Comparison of ENCODE assay signal across 8 mouse cellular contexts in genomic region chr3:87859813-87860212, GRCm38 (mm10). TPM values are rescaled to one million over a fixed set of nuclear protein-coding genes. Genes with fewer than 3 reads are reported as not detected.
A peak's percentile ranks its signal among the peaks of the same experiment; 100 is the strongest.
DNase-seq lines count a peak whose midpoint lies in the region; ATAC-seq and TF ChIP-seq lines count a peak whose summit lies in the region.
"Had no signal": no experiment of that assay in that cellular context is flagged by ENCODE, and none has a peak within 500 bp of the region (broad histone marks: within the 10 kb centered on the region; RNA-seq: fewer than 3 reads in every experiment).

No protein-coding gene starts in this region.

- peak; percentile 56 for ATAC-seq in embryonic facial prominence, embryonic 13.5 days (ENCODE audit: insufficient number of reproducible peaks, insufficient read depth, low FRiP score, low TSS enrichment, low read depth)
- peak; percentile 73 for ATAC-seq in lung, embryonic 16.5 days (ENCODE audit: low read depth)

- in situ Hi-C loops in ES-E14 (cut with MboI; ENCODE audit: low sequenced_read_pairs in 2 of 2, unreplicated experiment in 2 of 2) = no loop called here

- H3K4me1 ChIP-seq in ES-E14 (ENCODE audit: control insufficient read depth in 2 of 2, insufficient read depth in 2 of 2, low read length in 2 of 2, poor library complexity in 1 of 2) = peaks cover 0 to 3% of the 10 kb centered on the region in 2 experiments; a peak in 1 of 4 replicates
- H3K4me1 ChIP-seq in embryonic facial prominence, embryonic 13.5 days = peaks cover 12% of the 10 kb centered on the region; the same call in 1 of the 2 replicates
- peaks cover 7% of the 10 kb centered on the region; the same call in 1 of the 2 replicates for H3K4me1 ChIP-seq in lung, embryonic 16.5 days (replicated peaks; ENCODE audit: control insufficient read depth, insufficient read depth, low read length)

- intact Hi-C loops in heart, postnatal 10 days (cut with DNase I) = loop anchor here (2.0 kb wide), 2 partner anchors 63 to 89 kb away; partner anchors contain the start of gene Insrr

- 29% methylated on average over 3 of the region's 3 CpGs for WGBS in embryonic facial prominence, embryonic 13.5 days
- WGBS in lung, embryonic 16.5 days = 33% methylated on average over 3 of the region's 3 CpGs

- no peak overlapping the region for H3K27ac ChIP-seq in ES-E14 (ENCODE audit: insufficient read depth, low read depth, low read length, poor library complexity, severe bottlenecking)
- H3K27ac ChIP-seq in embryonic facial prominence, embryonic 13.5 days = no peak overlapping the region
- H3K27ac ChIP-seq in lung, embryonic 16.5 days (ENCODE audit: low read length) = no peak overlapping the region
- H3K27ac ChIP-seq: macrophage had no signal

- no peak overlapping the region for H3K9ac ChIP-seq in ES-E14 (ENCODE audit: insufficient read depth, low read depth, low read length, poor library complexity, severe bottlenecking)
- no peak overlapping the region for H3K9ac ChIP-seq in embryonic facial prominence, embryonic 13.5 days
- no peak overlapping the region for H3K9ac ChIP-seq in lung, embryonic 16.5 days (ENCODE audit: low read length)

- peaks cover 32% of the 10 kb centered on the region for H3K36me3 ChIP-seq in ES-E14 (ENCODE audit: control insufficient read depth, insufficient read depth, low read length, poor library complexity, severe bottlenecking)
- H3K36me3 ChIP-seq in embryonic facial prominence, embryonic 13.5 days = peaks cover 79% of the 10 kb centered on the region
- peaks cover 36% of the 10 kb centered on the region for H3K36me3 ChIP-seq in lung, embryonic 16.5 days (ENCODE audit: control insufficient read depth, insufficient read depth, low read length)

- no peaks in the 10 kb centered on the region for H3K9me3 ChIP-seq in ES-E14 (ENCODE audit: control insufficient read depth, insufficient read depth, low read depth, low read length)
- H3K9me3 ChIP-seq in embryonic facial prominence, embryonic 13.5 days = no peaks in the 10 kb centered on the region
- no peaks in the 10 kb centered on the region for H3K9me3 ChIP-seq in lung, embryonic 16.5 days (ENCODE audit: control insufficient read depth, low read length)

- no peak overlapping the region for H3K4me3 ChIP-seq in ES-E14 (ENCODE audit: insufficient read depth in 1 of 2, low read depth in 1 of 2, low read length in 2 of 2, poor library complexity in 1 of 2, severe bottlenecking in 1 of 2)
- no peak overlapping the region for H3K4me3 ChIP-seq in embryonic facial prominence, embryonic 13.5 days
- H3K4me3 ChIP-seq in lung, embryonic 16.5 days (ENCODE audit: low read length) = no peak overlapping the region

- H3K27me3 ChIP-seq in embryonic facial prominence, embryonic 13.5 days = no peaks in the 10 kb centered on the region
- H3K27me3 ChIP-seq in lung, embryonic 16.5 days (ENCODE audit: control insufficient read depth, insufficient read depth, low read depth, low read length) = no peaks in the 10 kb centered on the region

- no peak overlapping the region for H3K4me2 ChIP-seq in embryonic facial prominence, embryonic 13.5 days
- H3K4me2 ChIP-seq in lung, embryonic 16.5 days (ENCODE audit: low read depth, low read length) = no peak overlapping the region

- peak; percentile 63 for DNase-seq in ES-E14 (ENCODE audit: low read depth, low spot score)
- peak; percentile 76 for DNase-seq in adrenal gland, postnatal 10 days
- peak; percentile 74 to 79 for DNase-seq in heart, postnatal 10 days
- peak; percentile 77 for DNase-seq in layer of hippocampus, adult 11-12 months (ENCODE audit: low spot score)
- peak; percentile 54 for DNase-seq in retina, postnatal 7 days (ENCODE audit: low read depth, low spot score)

TF ChIP-seq in ES-E14, 5 proteins besides CTCF, POLR2A, EP300 and RAD21:
- no peak for TF ChIP-seq HCFC1 (IDR thresholded peaks at IDR 0.05; ENCODE audit: borderline replicate concordance, insufficient read depth, low read length)
- TF ChIP-seq ZC3H11A (IDR thresholded peaks at IDR 0.05; ENCODE audit: borderline replicate concordance, low read depth, low read length) = no peak
- no peak for TF ChIP-seq MAFK (IDR thresholded peaks at IDR 0.05; ENCODE audit: insufficient read depth, low read depth, low read length)
- no peak for TF ChIP-seq ZNF384 (IDR thresholded peaks at IDR 0.05; ENCODE audit: low read depth, low read length)
- TF ChIP-seq CHD2 (IDR thresholded peaks at IDR 0.05; ENCODE audit: low read depth, low read length) = no peak
TF ChIP-seq in ES-E14: peak in this region for 0.

RNA-seq across cellular contexts. Expression of gene Sh2d2a, which starts 13.3 kb away (rescaled TPM):
- 0.05 and 0.22 TPM in 2 replicates for total RNA-seq in ES-E14 (2012; rRNA removed)
- total RNA-seq in adrenal gland, postnatal 10 days (2021) = 1 to 10 TPM in 1 of 2 experiments, under 1 TPM in 1; 0.61 to 1.1 TPM
- not detected in 2 replicates for polyA plus RNA-seq in embryonic facial prominence, embryonic 13.5 days (2015; fragmentation: Nextera tagmentation; extraction: Ambion mirVana)
- total RNA-seq in heart, postnatal 10 days (2021) = under 1 TPM; 0.10 to 0.31 TPM
- polyA plus RNA-seq in lung, embryonic 16.5 days (2015; fragmentation: Nextera tagmentation; extraction: Ambion mirVana) = 0.36 and 2.0 TPM in 2 replicates
- polyA plus RNA-seq: macrophage had no signal

RNA-seq across cellular contexts. Expression of gene Prcc, which starts 25.6 kb away (rescaled TPM):
- 40.2 and 53.8 TPM in 2 replicates for total RNA-seq in ES-E14 (2012; rRNA removed)
- total RNA-seq in adrenal gland, postnatal 10 days (2021) = 10 to 100 TPM; 49.9 to 54.9 TPM
- 14.4 and 17.7 TPM in 2 replicates for polyA plus RNA-seq in embryonic facial prominence, embryonic 13.5 days (2015; fragmentation: Nextera tagmentation; extraction: Ambion mirVana)
- total RNA-seq in heart, postnatal 10 days (2021) = 10 to 100 TPM; 54.8 to 56.2 TPM
- 8.3 and 11.7 TPM in 2 replicates for polyA plus RNA-seq in lung, embryonic 16.5 days (2015; fragmentation: Nextera tagmentation; extraction: Ambion mirVana)

RNA-seq across cellular contexts. Expression of gene Pear1, which starts 35.7 kb away (rescaled TPM):
- 1.8 TPM in 2 replicates for total RNA-seq in ES-E14 (2012; rRNA removed)
- 10 to 100 TPM; 29.7 to 30.9 TPM for total RNA-seq in adrenal gland, postnatal 10 days (2021)
- 12.5 and 15.6 TPM in 2 replicates for polyA plus RNA-seq in embryonic facial prominence, embryonic 13.5 days (2015; fragmentation: Nextera tagmentation; extraction: Ambion mirVana)
- 10 to 100 TPM; 29.5 to 30.7 TPM for total RNA-seq in heart, postnatal 10 days (2021)
- polyA plus RNA-seq in lung, embryonic 16.5 days (2015; fragmentation: Nextera tagmentation; extraction: Ambion mirVana) = 32.4 and 34.5 TPM in 2 replicates

RNA-seq across cellular contexts. Expression of gene Hdgf, which starts 46.3 kb away (rescaled TPM):
- 296 and 312 TPM in 2 replicates for total RNA-seq in ES-E14 (2012; rRNA removed)
- total RNA-seq in adrenal gland, postnatal 10 days (2021) = 100 to 1,000 TPM; 161 to 162 TPM
- 180 and 260 TPM in 2 replicates for polyA plus RNA-seq in embryonic facial prominence, embryonic 13.5 days (2015; fragmentation: Nextera tagmentation; extraction: Ambion mirVana)
- 100 to 1,000 TPM; 106 to 112 TPM for total RNA-seq in heart, postnatal 10 days (2021)
- 81.3 and 86.3 TPM in 2 replicates for polyA plus RNA-seq in lung, embryonic 16.5 days (2015; fragmentation: Nextera tagmentation; extraction: Ambion mirVana)

RNA-seq across cellular contexts. Expression of gene Mrpl24, which starts 59.5 kb away (rescaled TPM):
- 154 and 162 TPM in 2 replicates for total RNA-seq in ES-E14 (2012; rRNA removed)
- total RNA-seq in adrenal gland, postnatal 10 days (2021) = 100 to 1,000 TPM; 104 to 123 TPM
- polyA plus RNA-seq in embryonic facial prominence, embryonic 13.5 days (2015; fragmentation: Nextera tagmentation; extraction: Ambion mirVana) = 80.1 and 84.0 TPM in 2 replicates
- total RNA-seq in heart, postnatal 10 days (2021) = 10 to 100 TPM; 60.5 to 75.5 TPM
- polyA plus RNA-seq in lung, embryonic 16.5 days (2015; fragmentation: Nextera tagmentation; extraction: Ambion mirVana) = 77.5 and 79.3 TPM in 2 replicates

Comparison
In these comparisons a context has a peak if more than half of its experiments do, and no peak if none do; other contexts are left out.
1. RNA of gene Pear1, which starts 35.7 kb away (total RNA-seq): 29.7 to 30.9 TPM in adrenal gland, postnatal 10 days and 29.5 to 30.7 TPM in heart, postnatal 10 days; 1.8 TPM in ES-E14; every median in the first group is over 10 times any median in the second.
2. Peak in every context shown above with its lines, with median percentiles within 50 percentile points of each other: DNase-seq.